Mouse (Mus musculus): ENCODE results near the gene Gm20388. TPM values are rescaled to one million over a fixed set of nuclear protein-coding genes. Genes with fewer than 3 reads are reported as not detected.
A peak's percentile ranks its signal among the peaks of the same experiment; 100 is the strongest.

The Gm20388 gene
- polyA plus RNA-seq, 1 experiment from 2014 or later: not detected

DNA sequence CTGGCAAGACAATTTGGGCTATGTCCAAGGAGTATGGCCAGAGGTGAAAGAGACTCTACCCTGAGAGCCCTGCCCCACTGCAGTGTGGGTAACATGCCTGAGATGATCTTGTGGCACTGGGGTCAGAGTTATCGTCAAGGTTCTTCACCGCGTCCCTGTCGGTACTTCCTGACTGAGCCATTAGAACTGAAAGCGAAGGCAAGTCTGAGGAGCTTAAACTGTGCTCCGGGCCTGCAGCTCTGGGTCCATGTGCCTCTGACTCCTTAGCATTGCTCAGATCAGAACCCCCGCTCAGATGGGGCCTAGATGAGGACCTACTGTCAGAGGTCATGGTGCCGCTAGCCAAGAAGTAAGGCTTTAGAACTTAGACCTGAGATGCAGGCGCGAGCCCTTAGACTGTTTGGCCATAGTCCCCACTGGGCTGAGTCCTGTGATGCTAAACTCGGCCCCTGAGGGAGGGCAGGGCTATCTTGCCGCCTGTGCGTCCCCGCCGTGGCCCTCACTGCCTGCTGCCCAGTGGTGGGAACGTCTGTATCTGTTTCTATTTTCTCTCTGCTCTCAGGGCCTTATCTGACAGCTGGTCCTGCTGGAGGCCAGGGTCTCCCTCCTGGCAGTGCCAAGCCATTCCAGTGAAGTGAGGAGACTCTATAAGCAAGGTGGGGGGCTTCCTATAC, 2389.1 kb downstream of the Gm20388 start:
- Histone ChIP-seq H3K4me3 (ENCODE audit: low read depth, low read length) (no peak overlapping the region), H3K9ac (ENCODE audit: low read depth, low read length) (peak overlapping the region; percentile 18; the same call in 1 of the 2 replicates), H3K4me2 (replicated peaks; ENCODE audit: low read depth) (peak overlapping the region; percentile 13; the same call in 1 of the 2 replicates), H3K27ac (ENCODE audit: low read depth, low read length) (no peak overlapping the region; the same call in 1 of the 2 replicates), H3K9me3 (ENCODE audit: control insufficient read depth) (no peaks in the 10 kb centered on the region), H3K4me1 (replicated peaks; ENCODE audit: control insufficient read depth, insufficient read depth, low read length) (peaks cover 24% of the 10 kb centered on the region), H3K27me3 (replicated peaks; ENCODE audit: control insufficient read depth, insufficient read depth, low read length) (no peaks in the 10 kb centered on the region), H3K36me3 (ENCODE audit: control insufficient read depth, insufficient read depth) (no peaks in the 10 kb centered on the region; the same call in 1 of the 2 replicates)
- WGBS: 51% methylated on average over 16 of the region's 16 CpGs
- no peak for ATAC-seq
- no peak for TF ChIP-seq CTCF (IDR thresholded peaks at IDR 0.05; ENCODE audit: low read depth)

- Histone ChIP-seq H3K4me1 (replicated peaks; ENCODE audit: control insufficient read depth, insufficient read depth, low read length) (peaks cover 24% of the 10 kb centered on the region), H3K27me3 (replicated peaks; ENCODE audit: control insufficient read depth, insufficient read depth, low read length) (no peaks in the 10 kb centered on the region), H3K36me3 (ENCODE audit: control insufficient read depth, insufficient read depth) (peaks cover 2% of the 10 kb centered on the region; the same call in 1 of the 2 replicates), H3K4me3 (ENCODE audit: low read depth, low read length) (no peak overlapping the region), H3K9ac (ENCODE audit: low read depth, low read length) (no peak overlapping the region), H3K27ac (ENCODE audit: low read depth, low read length) (no peak overlapping the region), H3K4me2 (replicated peaks; ENCODE audit: low read depth) (no peak overlapping the region), H3K9me3 (ENCODE audit: control insufficient read depth) (no peaks in the 10 kb centered on the region)
- WGBS: 77% methylated on average over 13 of the region's 13 CpGs
- ATAC-seq: no peak
- TF ChIP-seq CTCF (IDR thresholded peaks at IDR 0.05; ENCODE audit: low read depth): no peak
Observed at GRCm38 (mm10) chr8:122301081-122301480, 2390.4 kb downstream of the Gm20388 start.

- H3K9ac ChIP-seq (ENCODE audit: low read depth, low read length): no peak overlapping the region
- peaks cover 8% of the 10 kb centered on the region; the same call in 1 of the 2 replicates for H3K36me3 ChIP-seq (ENCODE audit: control insufficient read depth, insufficient read depth)
- peaks cover 19% of the 10 kb centered on the region for H3K4me1 ChIP-seq (replicated peaks; ENCODE audit: control insufficient read depth, insufficient read depth, low read length)
- no peak for TF ChIP-seq CTCF (IDR thresholded peaks at IDR 0.05; ENCODE audit: low read depth)
- H3K4me3 ChIP-seq (ENCODE audit: low read depth, low read length): no peak overlapping the region
- no peaks in the 10 kb centered on the region for H3K27me3 ChIP-seq (replicated peaks; ENCODE audit: control insufficient read depth, insufficient read depth, low read length)
- H3K27ac ChIP-seq (ENCODE audit: low read depth, low read length): no peak overlapping the region
- H3K4me2 ChIP-seq (replicated peaks; ENCODE audit: low read depth): no peak overlapping the region
- H3K9me3 ChIP-seq (ENCODE audit: control insufficient read depth): no peaks in the 10 kb centered on the region
- ATAC-seq: no peak
- 48% methylated on average over 5 of the region's 5 CpGs for WGBS
Observed at GRCm38 (mm10) chr8:122301866-122302265, 2391.2 kb downstream of the Gm20388 start.

DNA sequence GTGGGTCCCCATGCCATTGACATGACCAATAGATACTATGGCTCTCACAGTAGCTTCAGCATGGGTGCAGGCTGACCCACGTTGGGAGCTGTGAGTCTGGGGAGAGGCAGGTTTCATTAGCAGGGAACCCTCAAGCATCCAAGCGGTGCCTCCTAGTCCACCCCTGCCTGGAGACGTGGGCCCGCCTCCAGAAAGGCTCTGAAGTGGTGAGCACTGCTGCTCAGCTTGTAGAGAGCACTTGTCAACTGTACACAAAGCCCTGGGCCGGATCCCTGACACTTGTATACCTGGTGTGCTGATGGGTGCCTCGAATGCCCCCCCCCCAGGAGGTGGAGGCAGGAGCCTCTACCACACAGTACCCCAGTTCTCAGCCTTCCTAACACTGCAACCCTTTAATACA, 2392.8 kb downstream of the Gm20388 start:
- no peak overlapping the region for H3K27ac ChIP-seq (ENCODE audit: low read depth, low read length)
- no peak overlapping the region for H3K9ac ChIP-seq (ENCODE audit: low read depth, low read length)
- no peak for TF ChIP-seq CTCF (IDR thresholded peaks at IDR 0.05; ENCODE audit: low read depth)
- peaks cover 14% of the 10 kb centered on the region for H3K4me1 ChIP-seq (replicated peaks; ENCODE audit: control insufficient read depth, insufficient read depth, low read length)
- WGBS: 48% methylated on average over 6 of the region's 6 CpGs
- no peaks in the 10 kb centered on the region for H3K27me3 ChIP-seq (replicated peaks; ENCODE audit: control insufficient read depth, insufficient read depth, low read length)
- no peak for ATAC-seq
- H3K9me3 ChIP-seq (ENCODE audit: control insufficient read depth): no peaks in the 10 kb centered on the region
- no peak overlapping the region for H3K4me3 ChIP-seq (ENCODE audit: low read depth, low read length)
- H3K4me2 ChIP-seq (replicated peaks; ENCODE audit: low read depth): no peak overlapping the region
- peaks cover 17% of the 10 kb centered on the region; the same call in 1 of the 2 replicates for H3K36me3 ChIP-seq (ENCODE audit: control insufficient read depth, insufficient read depth)

GRCm38 (mm10) chr8:122304058-122304457, 2393.4 kb downstream of the Gm20388 start:
- no peaks in the 10 kb centered on the region for H3K27me3 ChIP-seq (replicated peaks; ENCODE audit: control insufficient read depth, insufficient read depth, low read length)
- no peak overlapping the region for H3K4me2 ChIP-seq (replicated peaks; ENCODE audit: low read depth)
- TF ChIP-seq CTCF (IDR thresholded peaks at IDR 0.05; ENCODE audit: low read depth): no peak
- H3K36me3 ChIP-seq (ENCODE audit: control insufficient read depth, insufficient read depth): peaks cover 22% of the 10 kb centered on the region; the same call in 1 of the 2 replicates
- no peak overlapping the region for H3K27ac ChIP-seq (ENCODE audit: low read depth, low read length)
- no peak for ATAC-seq
- no peak overlapping the region for H3K9ac ChIP-seq (ENCODE audit: low read depth, low read length)
- H3K4me1 ChIP-seq (replicated peaks; ENCODE audit: control insufficient read depth, insufficient read depth, low read length): peaks cover 15% of the 10 kb centered on the region
- no peaks in the 10 kb centered on the region for H3K9me3 ChIP-seq (ENCODE audit: control insufficient read depth)
- H3K4me3 ChIP-seq (ENCODE audit: low read depth, low read length): no peak overlapping the region
- 3% methylated on average over 3 of the region's 3 CpGs for WGBS

DNA sequence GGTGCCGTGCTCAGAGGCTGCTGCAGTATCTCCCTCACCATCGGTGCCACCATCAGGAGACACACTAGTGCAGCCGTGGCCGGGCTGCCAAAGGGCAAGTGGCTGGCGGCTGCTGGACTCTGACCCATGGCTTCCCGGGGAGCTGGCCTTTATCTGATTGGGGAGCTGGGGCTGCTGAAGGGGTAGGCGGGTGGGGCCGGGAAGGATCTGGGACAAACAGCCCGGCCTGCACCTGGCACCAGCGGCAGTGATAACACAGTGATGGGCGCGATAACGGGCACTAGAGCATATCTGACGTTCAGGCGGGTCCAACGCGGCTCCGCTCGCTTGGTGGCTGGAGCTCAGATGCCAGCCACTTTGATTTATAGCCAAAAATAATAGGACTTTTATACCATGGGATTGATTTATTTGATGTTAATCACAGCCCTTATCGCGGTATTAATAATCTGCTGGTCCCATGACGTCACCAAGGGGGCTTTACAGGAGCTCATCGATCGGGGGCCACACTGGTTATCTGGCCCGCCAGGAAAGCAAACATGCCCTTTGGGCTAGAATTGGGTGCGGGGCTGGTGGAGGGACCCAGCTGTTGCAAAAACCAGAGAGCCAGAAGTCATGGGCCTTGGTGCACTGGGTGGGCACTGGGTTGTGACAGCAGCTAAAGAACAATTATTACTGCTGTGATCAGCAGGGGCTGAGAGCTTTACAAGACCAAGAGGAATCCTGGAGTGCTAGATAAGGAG, 2396.2 kb downstream of the Gm20388 start:
- H3K4me2 ChIP-seq (replicated peaks; ENCODE audit: low read depth): peak overlapping the region; percentile 37; the same call in 1 of the 2 replicates
- no peak for TF ChIP-seq CTCF (IDR thresholded peaks at IDR 0.05; ENCODE audit: low read depth)
- no peaks in the 10 kb centered on the region for H3K9me3 ChIP-seq (ENCODE audit: control insufficient read depth)
- peaks cover 22% of the 10 kb centered on the region; the same call in 1 of the 2 replicates for H3K36me3 ChIP-seq (ENCODE audit: control insufficient read depth, insufficient read depth)
- WGBS: 42% methylated on average over 26 of the region's 26 CpGs
- peak; percentile 76 for ATAC-seq
- peak overlapping the region; percentile 84 for H3K27ac ChIP-seq (ENCODE audit: low read depth, low read length)
- no peaks in the 10 kb centered on the region for H3K27me3 ChIP-seq (replicated peaks; ENCODE audit: control insufficient read depth, insufficient read depth, low read length)
- no peak overlapping the region for H3K4me3 ChIP-seq (ENCODE audit: low read depth, low read length)
- 0 out of 2 replicates have a peak overlapping the region, but pooled peaks have one; percentile 17 for H3K9ac ChIP-seq (ENCODE audit: low read depth, low read length)
- H3K4me1 ChIP-seq (replicated peaks; ENCODE audit: control insufficient read depth, insufficient read depth, low read length): peaks cover 14% of the 10 kb centered on the region; the same call in 1 of the 2 replicates
